Mouse (Mus musculus) heart, embryonic 16.5 days (tissue): ENCODE measurements around the gene Krtap13. TPM values are rescaled to one million over a fixed set of nuclear protein-coding genes. Genes with fewer than 3 reads are reported as not detected.
"Not testable (repeated sequence)": the region's sequence is repeated elsewhere in the genome, so short reads cannot be mapped to it uniquely, and the experiment has no call there.

Experiments used
- ATAC-seq: fragments of 200-750 bp; cut with Nextera tagmentation; replicated peaks from 2 replicates; pipeline ENCODE4 v1.8.0; 2017; ENCODE audit warnings: moderate number of reproducible peaks; ENCODE audit not compliant: insufficient read depth, low FRiP score; ENCODE audit errors: extremely low read depth
- H3K27ac ChIP-seq: fragments of 300-500 bp; sonication (generic); 2 replicates; pipeline ENCODE4 v1.5.1; 2014; ENCODE audit warnings: mild to moderate bottlenecking, low read length, control low read depth, moderate library complexity
- H3K27me3 ChIP-seq: fragments of 300-500 bp; sonication (generic); 2 replicates; pipeline ENCODE4 v1.6.1; 2014; ENCODE audit warnings: low read length, mixed read lengths; ENCODE audit not compliant: control insufficient read depth, insufficient read depth
- H3K36me3 ChIP-seq: fragments of 300-500 bp; sonication (generic); 2 replicates; pipeline ENCODE4 v1.6.1; 2014; ENCODE audit not compliant: control insufficient read depth, insufficient read depth
- H3K4me1 ChIP-seq: fragments of 300-500 bp; sonication (generic); 2 replicates; pipeline ENCODE4 v1.6.1; 2014; ENCODE audit warnings: low read length, mixed read lengths; ENCODE audit not compliant: control insufficient read depth, insufficient read depth
- H3K4me2 ChIP-seq: fragments of 300-500 bp; sonication (generic); 2 replicates; pipeline ENCODE4 v1.6.1; 2014; ENCODE audit warnings: low read depth, mild to moderate bottlenecking, control low read depth, low read length
- H3K4me3 ChIP-seq: fragments of 300-500 bp; sonication (generic); 2 replicates; pipeline ENCODE4 v1.5.1; 2014; ENCODE audit warnings: mild to moderate bottlenecking, control low read depth, low read length
- H3K9ac ChIP-seq: fragments of 300-500 bp; sonication (generic); 2 replicates; pipeline ENCODE4 v1.6.1; 2014; ENCODE audit warnings: low read length, control low read depth
- H3K9me3 ChIP-seq: fragments of 300-500 bp; sonication (generic); replicated peaks from 2 replicates; pipeline ENCODE4 v1.6.1; 2016; ENCODE audit warnings: low read length; ENCODE audit not compliant: control insufficient read depth
- WGBS: fragments of 180-500 bp; shearing (Covaris S2); extraction: QIAGEN DNeasy Blood & Tissue Kit; methylation state at CpG from one replicate; pipeline ENCODE4 v1.1.7; 2014; 5-methylcytosine and 5-hydroxymethylcytosine counted together
- polyA plus RNA-seq: library from polyadenylated mRNA; unstranded; fragments of >200 nt; fragmentation: Nextera tagmentation; extraction: Ambion mirVana; gene quantifications from 2 replicates; pipeline ENCODE4 v1.2.1, GENCODE M21; 2015

The Krtap13 gene
- 0.22 TPM in 1 of 2 replicates, not detected in the other for polyA plus RNA-seq

DNA sequence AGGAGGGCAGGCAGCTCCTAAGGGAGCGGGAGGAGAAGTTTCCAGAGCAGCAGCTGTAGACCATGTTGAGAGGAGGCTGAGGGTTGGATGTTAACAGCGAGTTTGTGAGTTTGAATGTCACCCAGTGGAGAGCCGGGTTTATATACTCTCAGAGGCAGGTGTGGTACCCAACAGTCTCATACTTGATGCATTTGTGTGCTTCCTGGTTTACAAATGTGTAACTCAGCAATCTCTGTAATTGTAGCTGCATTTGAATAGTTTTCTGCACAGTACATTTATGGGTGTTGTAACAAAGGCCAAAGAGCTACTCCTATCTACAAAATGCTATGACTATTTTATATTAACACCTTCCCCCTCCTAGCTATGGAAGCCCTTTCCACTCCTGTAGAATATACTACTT, at the start of gene Krtap13:
Krtap13 (minus strand) TSS at position 101 of the 400 bp plus-strand sequence.
- H3K27ac ChIP-seq, H3K27me3 ChIP-seq, H3K36me3 ChIP-seq, H3K4me1 ChIP-seq, H3K4me3 ChIP-seq, ATAC-seq, H3K9me3 ChIP-seq, H3K9ac ChIP-seq, H3K4me2 ChIP-seq: not testable (repeated sequence)
- WGBS, result 71% methylated on average over 3 of the region's 3 CpGs

GRCm38 (mm10) chr16:88786786-88787185, 35.4 kb upstream of the Krtap13 start:
- no peak overlapping the region for H3K4me2 ChIP-seq
- no peaks in the 10 kb centered on the region for H3K36me3 ChIP-seq
- no peak overlapping the region for H3K4me3 ChIP-seq
- H3K4me1 ChIP-seq, result no peaks in the 10 kb centered on the region
- H3K9me3 ChIP-seq, result peaks cover 4% of the 10 kb centered on the region; the same call in 1 of the 2 replicates
- 78% methylated on average over 2 of the region's 2 CpGs for WGBS
- no peak overlapping the region for H3K9ac ChIP-seq
- no peaks in the 10 kb centered on the region for H3K27me3 ChIP-seq
- H3K27ac ChIP-seq, result no peak overlapping the region
- ATAC-seq, result no peak

GRCm38 (mm10) chr16:88777596-88777995, 26.2 kb upstream of the Krtap13 start, which contains the start of gene Gm5965:
TSS of gene Gm5965 (plus strand) at chr16:88777896.
- Histone ChIP-seq H3K4me3 (no peak within 1 kb of the TSS), H3K36me3 (no peaks in the 10 kb centered on the region), H3K4me1 (no peaks in the 10 kb centered on the region), H3K9me3 (no peaks in the 10 kb centered on the region), H3K4me2 (no peak within 1 kb of the TSS), H3K27ac (no peak within 1 kb of the TSS), H3K27me3 (no peaks in the 10 kb centered on the region), H3K9ac (no peak within 1 kb of the TSS)
- ATAC-seq, result no peak
- 78% methylated on average over 5 of the region's 6 CpGs for WGBS

DNA sequence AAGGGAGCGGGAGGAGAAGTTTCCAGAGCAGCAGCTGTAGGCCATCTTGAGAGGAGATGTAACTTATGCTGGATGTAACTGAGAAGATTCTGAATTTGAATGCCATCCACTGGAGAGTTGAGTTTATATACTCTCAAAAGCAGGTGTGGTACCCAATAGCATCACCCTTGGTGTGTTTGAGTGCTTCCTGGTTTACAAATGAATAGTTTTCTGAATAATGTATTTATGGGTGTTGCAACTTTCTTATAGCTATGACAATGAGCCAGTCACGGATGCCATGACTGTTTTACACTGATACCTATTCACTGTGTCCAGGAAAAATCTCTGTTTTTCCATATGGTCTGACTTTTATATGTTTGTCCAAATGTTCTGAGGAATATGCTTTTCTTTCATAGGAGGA, 22.7 kb upstream of the Krtap13 start, which contains the start of gene 2310057N15Rik:
2310057N15Rik (minus strand) TSS at position 101 of the 400 bp plus-strand sequence.
- Histone ChIP-seq H3K4me1 (no peaks in the 10 kb centered on the region), H3K9me3 (no peaks in the 10 kb centered on the region), H3K9ac (no peak within 1 kb of the TSS), H3K4me3 (no peak within 1 kb of the TSS), H3K36me3 (no peaks in the 10 kb centered on the region), H3K4me2 (no peak within 1 kb of the TSS), H3K27ac (no peak within 1 kb of the TSS), H3K27me3 (no peaks in the 10 kb centered on the region)
- WGBS, result 75% methylated on average over 2 of the region's 2 CpGs
- ATAC-seq, result no peak

GRCm38 (mm10) chr16:88758547-88758946, 7.1 kb upstream of the Krtap13 start, which contains the start of gene 2310034C09Rik:
TSS of gene 2310034C09Rik (plus strand) at chr16:88758847.
- not testable (repeated sequence) for H3K4me1 ChIP-seq, H3K36me3 ChIP-seq, H3K4me3 ChIP-seq, H3K4me2 ChIP-seq, H3K27me3 ChIP-seq, ATAC-seq, H3K9me3 ChIP-seq, H3K9ac ChIP-seq, H3K27ac ChIP-seq
- 79% methylated on average over 3 of the region's 3 CpGs for WGBS

GRCm38 (mm10) chr16:88747943-88748342, 3.5 kb downstream of the Krtap13 start:
- Histone ChIP-seq H3K9ac (no peak overlapping the region), H3K36me3 (no peaks in the 10 kb centered on the region), H3K4me2 (no peak overlapping the region), H3K4me1 (no peaks in the 10 kb centered on the region), H3K9me3 (no peaks in the 10 kb centered on the region), H3K27ac (no peak overlapping the region), H3K27me3 (no peaks in the 10 kb centered on the region), H3K4me3 (no peak overlapping the region)
- no peak for ATAC-seq
- WGBS, result 69% methylated on average over 4 of the region's 4 CpGs

DNA sequence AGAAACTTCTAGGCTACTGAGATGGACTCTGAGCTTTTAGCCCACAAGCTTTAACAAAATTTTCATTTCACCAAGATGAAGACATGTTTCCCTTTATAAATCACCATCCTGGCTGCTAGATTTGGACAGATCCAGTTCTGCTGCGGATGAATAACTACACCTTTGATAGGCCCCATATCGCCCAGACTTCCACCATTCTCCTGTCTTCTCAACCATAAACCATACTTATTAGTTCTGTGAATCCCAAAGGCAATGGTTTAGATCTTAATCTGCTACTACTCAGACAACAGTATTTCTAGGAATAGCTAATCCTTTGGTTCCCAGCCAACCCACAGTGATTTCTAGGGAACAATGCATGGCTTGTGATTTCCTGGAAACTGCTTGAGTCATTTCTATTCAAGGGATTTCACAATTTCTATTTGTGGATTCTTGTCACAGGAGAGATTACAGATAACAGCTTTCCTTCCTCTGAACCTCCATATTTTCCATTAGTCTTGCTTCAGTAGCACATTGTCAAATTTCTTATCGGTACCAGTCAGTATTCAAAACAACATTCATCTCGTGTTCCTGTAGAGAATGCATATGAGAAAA, 6.6 kb downstream of the Krtap13 start:
- Histone ChIP-seq H3K4me1 (no peaks in the 10 kb centered on the region), H3K27ac (no peak overlapping the region), H3K27me3 (no peaks in the 10 kb centered on the region), H3K4me2 (no peak overlapping the region), H3K9ac (no peak overlapping the region), H3K36me3 (no peaks in the 10 kb centered on the region), H3K4me3 (no peak overlapping the region), H3K9me3 (no peaks in the 10 kb centered on the region)
- ATAC-seq, result no peak
- WGBS, result 64% methylated on average over 4 of the region's 4 CpGs

GRCm38 (mm10) chr16:88735391-88735790, 16.0 kb downstream of the Krtap13 start:
- ATAC-seq, result no peak
- WGBS, result 48% methylated on average over 2 of the region's 2 CpGs
- no peaks in the 10 kb centered on the region for H3K9me3 ChIP-seq
- no peaks in the 10 kb centered on the region for H3K4me1 ChIP-seq
- no peak overlapping the region for H3K27ac ChIP-seq
- no peak overlapping the region for H3K4me3 ChIP-seq
- H3K36me3 ChIP-seq, result no peaks in the 10 kb centered on the region
- H3K4me2 ChIP-seq, result no peak overlapping the region
- no peak overlapping the region for H3K9ac ChIP-seq
- H3K27me3 ChIP-seq, result no peaks in the 10 kb centered on the region

DNA sequence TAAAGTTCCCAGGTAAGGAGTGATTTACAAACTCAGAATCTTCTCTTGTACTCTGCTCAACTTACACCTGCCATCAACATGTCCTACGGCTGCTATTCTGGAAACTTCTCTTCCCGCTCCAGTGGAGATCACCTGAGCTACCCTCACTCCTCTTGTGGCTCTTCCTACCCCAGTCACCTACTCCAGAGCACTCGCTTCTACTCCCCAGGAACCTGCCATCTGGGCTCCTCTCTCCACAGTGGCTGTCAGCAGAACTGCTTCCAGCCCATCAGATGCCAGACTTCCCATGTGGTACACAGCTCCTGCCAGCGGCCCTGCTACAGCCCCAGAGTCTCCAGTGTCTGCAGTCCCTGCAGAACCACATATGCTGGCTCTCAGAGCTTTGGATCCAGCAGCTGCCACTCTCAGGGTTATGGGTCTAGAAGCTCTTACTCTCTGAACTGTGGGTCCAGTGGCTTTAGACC, 22.6 kb downstream of the Krtap13 start, which contains the start of gene Krtap13-1:
Krtap13-1 (plus strand) TSS at position 51 of the 464 bp plus-strand sequence.
- 68% methylated on average over 4 of the region's 4 CpGs for WGBS
- no peaks in the 10 kb centered on the region for H3K27me3 ChIP-seq
- no peak within 1 kb of the TSS for H3K4me3 ChIP-seq
- H3K9ac ChIP-seq, result no peak within 1 kb of the TSS
- H3K4me1 ChIP-seq, result no peaks in the 10 kb centered on the region
- no peak for ATAC-seq
- H3K36me3 ChIP-seq, result no peaks in the 10 kb centered on the region
- no peak within 1 kb of the TSS for H3K4me2 ChIP-seq
- H3K27ac ChIP-seq, result no peak within 1 kb of the TSS
- no peaks in the 10 kb centered on the region for H3K9me3 ChIP-seq
